Mouse (Mus musculus): Measurements from ENCODE around the gene Lsm14b. TPM values are rescaled to one million over a fixed set of nuclear protein-coding genes. Genes with fewer than 3 reads are reported as not detected.

Gene Lsm14b
- polyA plus RNA-seq, 1 experiment: 24.0 TPM

DNA sequence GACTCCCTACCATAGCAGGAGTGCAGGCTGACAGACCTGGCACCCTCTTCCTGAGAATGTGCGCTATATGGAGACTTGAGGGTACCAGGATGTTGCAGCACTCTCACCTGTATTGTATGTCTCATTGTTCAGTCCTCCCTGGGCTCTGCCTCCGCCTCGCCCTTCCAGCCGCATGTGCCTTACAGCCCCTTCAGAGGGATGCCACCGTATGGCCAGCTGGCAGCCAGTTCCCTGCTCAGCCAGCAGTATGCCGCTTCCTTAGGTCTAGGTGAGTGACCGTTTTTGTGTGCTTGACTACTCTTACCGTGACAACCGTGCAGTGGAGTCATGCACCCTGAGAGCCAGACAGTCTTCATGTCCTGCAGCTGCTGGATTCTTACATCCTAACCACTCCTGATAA is 3.0 kb downstream of the Lsm14b start:
- Histone ChIP-seq H3K4me3 (replicated peaks; ENCODE audit: extremely low read depth, low read depth, low read length) (no peak overlapping the region), H3K4me1 (ENCODE audit: control insufficient read depth, insufficient read depth, low read length) (no peaks in the 10 kb centered on the region; the same call in 1 of the 2 replicates)
- TF ChIP-seq CTCF (IDR thresholded peaks at IDR 0.05; ENCODE audit: insufficient read depth, low read length) (no peak), POLR2A (IDR thresholded peaks at IDR 0.05; ENCODE audit: borderline replicate concordance, extremely low read depth, low read depth, low read length) (no peak)
- no peak for DNase-seq
- 79% methylated on average over 9 of the region's 9 CpGs for WGBS

DNA sequence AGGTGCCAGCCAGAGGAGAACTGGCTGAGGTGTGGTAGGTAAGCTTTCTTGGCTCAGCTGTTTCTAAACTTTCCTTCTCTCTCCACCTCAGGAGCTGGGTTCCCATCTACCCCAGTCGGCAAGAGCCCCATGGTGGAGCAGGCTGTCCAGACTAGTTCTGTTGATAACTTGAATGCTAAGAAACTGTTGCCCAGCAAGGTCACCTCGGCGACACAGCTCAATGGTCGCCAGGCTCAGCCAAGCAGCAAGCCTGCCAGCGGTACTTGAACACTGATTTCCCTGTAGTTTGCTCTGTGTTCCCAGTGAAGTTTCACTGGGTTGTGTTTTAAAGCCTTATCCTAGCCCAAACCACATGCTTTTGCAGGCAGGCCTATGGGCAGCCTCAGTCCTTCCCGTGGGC is 6.5 kb downstream of the Lsm14b start:
- Histone ChIP-seq H3K4me3 (replicated peaks; ENCODE audit: extremely low read depth, low read depth, low read length) (no peak overlapping the region), H3K4me1 (ENCODE audit: control insufficient read depth, insufficient read depth, low read length) (peaks cover 3% of the 10 kb centered on the region; the same call in 1 of the 2 replicates)
- DNase-seq: no peak
- TF ChIP-seq CTCF (IDR thresholded peaks at IDR 0.05; ENCODE audit: insufficient read depth, low read length) (no peak), POLR2A (IDR thresholded peaks at IDR 0.05; ENCODE audit: borderline replicate concordance, extremely low read depth, low read depth, low read length) (no peak)
- 86% methylated on average over 6 of the region's 6 CpGs for WGBS

DNA sequence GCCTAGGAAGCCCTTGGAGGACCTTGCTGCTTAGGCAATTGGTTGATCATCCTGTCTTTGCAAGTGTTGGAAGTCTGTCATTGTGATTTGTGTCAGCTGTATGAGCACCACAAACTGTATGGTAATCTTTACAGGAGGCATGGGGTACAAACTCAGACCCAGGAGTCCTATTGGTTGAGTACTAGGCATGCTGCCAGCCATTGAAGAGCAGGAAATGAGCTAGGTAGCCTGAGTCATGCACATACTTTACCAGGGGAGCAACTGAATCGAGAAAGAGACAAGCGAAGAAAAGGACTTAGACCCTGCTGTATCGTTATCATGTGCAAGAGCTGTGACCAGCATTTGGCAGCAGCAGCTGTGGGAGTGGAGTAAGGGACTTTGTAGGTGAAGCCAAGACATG is 8.1 kb downstream of the Lsm14b start:
- no peak for DNase-seq
- WGBS: 35% methylated on average over 3 of the region's 3 CpGs
- no peak overlapping the region for H3K4me3 ChIP-seq (replicated peaks; ENCODE audit: extremely low read depth, low read depth, low read length)
- TF ChIP-seq POLR2A (IDR thresholded peaks at IDR 0.05; ENCODE audit: borderline replicate concordance, extremely low read depth, low read depth, low read length): no peak
- no peak for TF ChIP-seq CTCF (IDR thresholded peaks at IDR 0.05; ENCODE audit: insufficient read depth, low read length)
- H3K4me1 ChIP-seq (ENCODE audit: control insufficient read depth, insufficient read depth, low read length): peaks cover 3% of the 10 kb centered on the region; the same call in 1 of the 2 replicates

- no peak for DNase-seq
- no peak for TF ChIP-seq POLR2A (IDR thresholded peaks at IDR 0.05; ENCODE audit: borderline replicate concordance, extremely low read depth, low read depth, low read length)
- no peak for TF ChIP-seq CTCF (IDR thresholded peaks at IDR 0.05; ENCODE audit: insufficient read depth, low read length)
- 62% methylated on average over 3 of the region's 3 CpGs for WGBS
Observed at GRCm38 (mm10) chr2:180033956-180034355, 9.2 kb downstream of the Lsm14b start.

DNA sequence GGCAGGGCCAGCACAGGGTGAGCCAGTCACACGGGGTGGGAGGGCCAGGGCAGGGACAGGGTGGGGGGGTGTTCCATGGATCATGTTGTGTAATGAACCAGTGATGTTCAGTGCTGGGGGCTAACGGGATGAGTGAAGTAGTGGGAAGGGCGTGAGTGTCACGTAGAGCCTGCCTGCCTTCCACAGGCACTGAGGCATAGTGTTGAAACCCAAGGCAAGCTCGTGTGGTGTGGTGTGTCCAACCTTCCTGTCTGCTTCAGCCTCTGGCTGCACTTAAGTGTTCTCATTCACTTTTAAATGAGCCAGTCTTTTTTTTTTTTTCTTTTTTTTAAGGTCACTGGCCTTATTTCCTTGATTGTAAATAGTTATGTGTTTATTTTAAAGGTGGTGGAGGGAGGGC is 10.0 kb downstream of the Lsm14b start:
- Histone ChIP-seq H3K4me1 (ENCODE audit: control insufficient read depth, insufficient read depth, low read length) (peaks cover 3% of the 10 kb centered on the region; the same call in 1 of the 2 replicates), H3K4me3 (replicated peaks; ENCODE audit: extremely low read depth, low read depth, low read length) (no peak overlapping the region)
- 58% methylated on average over 5 of the region's 5 CpGs for WGBS
- no peak for DNase-seq
- TF ChIP-seq POLR2A (IDR thresholded peaks at IDR 0.05; ENCODE audit: borderline replicate concordance, extremely low read depth, low read depth, low read length): no peak
- no peak for TF ChIP-seq CTCF (IDR thresholded peaks at IDR 0.05; ENCODE audit: insufficient read depth, low read length)

More at GRCm38 (mm10) chr2:180033956-180034355, 9.2 kb downstream of the Lsm14b start:
- H3K4me3 ChIP-seq (replicated peaks; ENCODE audit: extremely low read depth, low read depth, low read length): no peak overlapping the region
- H3K4me1 ChIP-seq (ENCODE audit: control insufficient read depth, insufficient read depth, low read length): peaks cover 3% of the 10 kb centered on the region; the same call in 1 of the 2 replicates

DNA sequence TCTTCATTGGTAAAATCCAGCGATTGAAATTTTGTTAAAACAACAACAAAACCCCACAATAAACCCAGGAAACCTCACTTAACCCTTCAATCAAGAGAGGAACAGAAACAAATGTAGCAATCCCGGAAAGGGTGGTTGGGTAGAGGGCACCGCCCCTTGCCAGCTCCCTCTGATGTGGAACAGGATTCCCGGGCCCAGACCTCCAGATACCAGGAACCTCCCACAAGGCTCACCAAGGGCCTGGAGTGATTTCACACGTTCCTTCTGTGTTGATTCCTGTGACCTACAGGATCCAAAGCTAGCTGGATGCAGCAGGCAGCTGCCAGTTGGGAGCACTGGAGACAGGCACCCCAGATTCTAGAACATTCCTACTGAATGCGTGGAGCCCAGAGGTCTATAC is 15.6 kb downstream of the Lsm14b start:
- no peak overlapping the region for H3K4me3 ChIP-seq (replicated peaks; ENCODE audit: extremely low read depth, low read depth, low read length)
- WGBS: 34% methylated on average over 6 of the region's 6 CpGs

DNA sequence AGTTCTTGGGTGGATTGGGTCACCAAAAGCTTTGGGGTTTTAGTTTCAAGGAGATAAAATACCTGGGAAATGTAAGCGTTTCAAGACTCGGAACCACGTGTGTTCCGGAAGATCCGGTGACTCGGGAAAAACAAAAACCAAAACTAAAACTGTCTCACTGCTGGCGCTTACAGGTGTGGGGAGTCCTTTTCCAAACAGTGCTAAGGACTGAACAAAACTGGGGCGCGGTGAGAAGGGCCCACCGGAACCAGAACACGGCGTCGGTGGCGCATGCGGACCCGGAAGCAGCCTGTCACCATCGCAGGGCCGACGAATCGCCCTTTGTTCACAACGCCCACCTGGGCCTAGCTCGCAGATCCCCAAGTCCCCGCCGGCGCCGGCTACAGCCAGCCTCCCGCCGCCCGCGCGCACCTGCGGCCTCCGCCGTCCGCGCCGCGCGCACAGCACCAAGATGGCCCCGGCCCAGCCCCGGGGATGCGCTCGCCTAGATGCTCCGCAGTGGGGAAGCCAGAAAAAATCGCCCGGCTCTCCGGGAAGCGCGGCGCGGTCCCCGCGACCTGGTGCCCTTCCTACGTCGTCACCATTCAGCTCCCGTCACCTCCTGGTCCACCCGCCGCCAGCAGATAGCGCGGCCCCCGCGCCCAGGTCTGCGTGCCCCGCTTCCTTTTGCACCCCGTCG is 16.9 kb downstream of the Lsm14b start:
- under 1% methylated on average over 64 of the region's 66 CpGs for WGBS
- DNase-seq: peak; percentile 38
- TF ChIP-seq CTCF (IDR thresholded peaks at IDR 0.05; ENCODE audit: insufficient read depth, low read length) (no peak), POLR2A (IDR thresholded peaks at IDR 0.05; ENCODE audit: borderline replicate concordance, extremely low read depth, low read depth, low read length) (0 out of 2 replicates have a peak, but pooled peaks have one; percentile 29)

More for the DNA sequence above, 15.6 kb downstream of the Lsm14b start:
- H3K4me1 ChIP-seq (ENCODE audit: control insufficient read depth, insufficient read depth, low read length): peaks cover 5% of the 10 kb centered on the region
- TF ChIP-seq CTCF (IDR thresholded peaks at IDR 0.05; ENCODE audit: insufficient read depth, low read length): no peak
- no peak for TF ChIP-seq POLR2A (IDR thresholded peaks at IDR 0.05; ENCODE audit: borderline replicate concordance, extremely low read depth, low read depth, low read length)
- no peak for DNase-seq

DNA sequence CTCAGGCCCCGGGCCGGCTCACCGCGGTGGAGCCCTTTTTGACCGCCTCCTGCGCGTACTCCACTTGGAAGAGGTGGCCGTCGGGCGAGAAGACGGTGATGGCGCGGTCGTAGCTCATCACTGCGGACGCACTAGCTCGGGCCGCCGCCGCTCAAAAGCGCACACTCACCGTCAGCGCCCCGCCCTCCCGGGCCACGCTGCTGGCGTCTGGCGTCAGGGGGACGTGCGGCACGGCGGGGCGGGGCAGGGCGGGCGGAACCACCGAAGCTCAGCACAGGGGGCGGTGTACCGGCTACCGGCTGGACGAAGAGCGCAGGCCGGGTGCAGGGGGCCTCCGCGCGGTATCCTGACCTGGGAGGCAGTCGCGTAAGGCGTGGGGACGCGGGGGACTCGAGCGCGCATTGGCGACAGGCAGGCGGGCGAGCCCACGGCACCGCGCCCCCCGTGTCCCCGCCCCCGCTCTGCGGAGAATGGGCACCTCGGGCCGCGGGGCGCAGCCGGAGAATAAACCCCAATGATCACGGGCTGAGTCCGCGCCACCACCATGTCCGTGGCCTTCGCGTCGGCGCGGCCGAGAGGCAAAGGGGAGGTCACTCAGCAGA is 17.6 kb downstream of the Lsm14b start, which contains the start of the genes Psma7 and Ss18l1:
TSS of gene Psma7 (minus strand) at position 178 of the 602 bp plus-strand sequence.
TSS of gene Ss18l1 (plus strand) at position 254 of the 602 bp plus-strand sequence.
- DNase-seq: peak; percentile 86
- no peak for TF ChIP-seq CTCF (IDR thresholded peaks at IDR 0.05; ENCODE audit: insufficient read depth, low read length)
- peak; percentile 82; the same call in 1 of the 2 replicates for TF ChIP-seq POLR2A (IDR thresholded peaks at IDR 0.05; ENCODE audit: borderline replicate concordance, extremely low read depth, low read depth, low read length)
- under 1% methylated on average over 78 of the region's 78 CpGs for WGBS
- Histone ChIP-seq H3K4me3 (replicated peaks; ENCODE audit: extremely low read depth, low read depth, low read length) (peak within 1 kb of the TSS; percentile 98), H3K4me1 (ENCODE audit: control insufficient read depth, insufficient read depth, low read length) (peaks cover 5% of the 10 kb centered on the region)

More for the DNA sequence above, 16.9 kb downstream of the Lsm14b start:
- H3K4me3 ChIP-seq (replicated peaks; ENCODE audit: extremely low read depth, low read depth, low read length): peak overlapping the region; percentile 98
- peaks cover 5% of the 10 kb centered on the region for H3K4me1 ChIP-seq (ENCODE audit: control insufficient read depth, insufficient read depth, low read length)

- TF ChIP-seq POLR2A (IDR thresholded peaks at IDR 0.05; ENCODE audit: borderline replicate concordance, extremely low read depth, low read depth, low read length) (no peak), CTCF (IDR thresholded peaks at IDR 0.05; ENCODE audit: insufficient read depth, low read length) (no peak)
- Histone ChIP-seq H3K4me1 (ENCODE audit: control insufficient read depth, insufficient read depth, low read length) (peaks cover 5% of the 10 kb centered on the region), H3K4me3 (replicated peaks; ENCODE audit: extremely low read depth, low read depth, low read length) (peak overlapping the region; percentile 98)
- under 1% methylated on average over 66 of the region's 66 CpGs for WGBS
- DNase-seq: peak; percentile 57
Observed at GRCm38 (mm10) chr2:180042858-180043515, 18.2 kb downstream of the Lsm14b start.

Measured in lung, adult 2 months (tissue).